Mouse (Mus musculus) myocyte (in vitro differentiated cells): Measurements from ENCODE around the gene Vmn2r86.
"Not testable (repeated sequence)": the region's sequence is repeated elsewhere in the genome, so short reads cannot be mapped to it uniquely, and the experiment has no call there.

ENCODE experiments used
- E2F4 ChIP-seq: IDR thresholded peaks from one replicate; pipeline ENCODE4 v1.6.1; 2011; ENCODE audit warnings: mild to moderate bottlenecking, control low read depth, moderate library complexity; ENCODE audit not compliant: insufficient read depth
- MYOD1 ChIP-seq, 3 experiments: IDR thresholded peaks; one replicate each; pipeline ENCODE4 v1.6.1; 2011; ENCODE audit warnings: control low read depth in 2 of 3, low read depth in 2 of 3, mild to moderate bottlenecking in 2 of 3, moderate library complexity in 1 of 3; ENCODE audit not compliant: insufficient read length in 2 of 3, control insufficient read depth in 1 of 3
- POLR2A ChIP-seq: IDR thresholded peaks from one replicate; pipeline ENCODE4 v1.6.1; 2011; ENCODE audit warnings: low read depth, mild to moderate bottlenecking, control low read depth, moderate library complexity; ENCODE audit not compliant: insufficient read length
- TCF12 ChIP-seq: IDR thresholded peaks from one replicate; pipeline ENCODE4 v1.6.1; 2011; ENCODE audit warnings: mild to moderate bottlenecking, control low read depth; ENCODE audit not compliant: poor library complexity, insufficient read depth, severe bottlenecking
- USF1 ChIP-seq: IDR thresholded peaks from one replicate; pipeline ENCODE4 v1.6.1; 2011; ENCODE audit warnings: low read depth, mild to moderate bottlenecking, control low read depth, moderate library complexity

GRCm38 (mm10) chr10:130434185-130434898 lies 21.5 kb downstream of the Vmn2r86 start:
- TF ChIP-seq POLR2A, E2F4: not testable (repeated sequence)
- TF ChIP-seq TCF12 (peak; percentile 34), MYOD1 (IDR thresholded peaks at IDR 0.05; ENCODE audit: control insufficient read depth in 1 of 3, insufficient read length in 2 of 3, low read depth in 2 of 3) (peak; percentile 31 to 67 (median 48)), USF1 (peak; percentile 82)
